In genomic region chr5:149335563-149336238, GRCm38 (mm10) we compare ENCODE assay signal across 8 mouse cellular contexts.
DNase-seq lines count a peak whose midpoint lies in the region; ATAC-seq lines count a peak whose summit lies in the region.

No protein-coding gene starts in this region.

- H3K4me2 ChIP-seq in limb, embryonic 11.5 days (ENCODE audit: low read depth, severe bottlenecking), result no peak overlapping the region
- no peak overlapping the region for H3K4me2 ChIP-seq in midbrain, embryonic 13.5 days (replicated peaks)

- H3K27ac ChIP-seq in limb, embryonic 11.5 days (replicated peaks; ENCODE audit: low read depth, low read length), result 0 out of 2 replicates have a peak overlapping the region, but pooled peaks have one; percentile 25
- no peak overlapping the region; the same call in 1 of the 2 replicates for H3K27ac ChIP-seq in midbrain, embryonic 13.5 days

- ATAC-seq in limb, embryonic 11.5 days (ENCODE audit: insufficient number of reproducible peaks, low FRiP score, low TSS enrichment, low read depth), result peak; percentile 71
- ATAC-seq in midbrain, embryonic 13.5 days, result peak; percentile 89

- H3K9me3 ChIP-seq in limb, embryonic 11.5 days (ENCODE audit: control insufficient read depth, low read length), result no peaks in the 10 kb centered on the region
- no peaks in the 10 kb centered on the region for H3K9me3 ChIP-seq in midbrain, embryonic 13.5 days

- no peak overlapping the region for H3K4me3 ChIP-seq in limb, embryonic 11.5 days (ENCODE audit: low read depth, low read length)
- no peak overlapping the region for H3K4me3 ChIP-seq in midbrain, embryonic 13.5 days (replicated peaks)

- peak; percentile 55 for DNase-seq in adrenal gland, adult 8-10 months
- peak; percentile 72 for DNase-seq in embryo, embryonic 11.5 days (ENCODE audit: low read depth, low spot score)
- peak; percentile 96 for DNase-seq in heart, adult 11 months
- peak; percentile 73 for DNase-seq in kidney, adult 11 months
- DNase-seq in limb, embryonic 11.5 days (ENCODE audit: low spot score), result peak; percentile 96
- peak; percentile 68 for DNase-seq in skeletal muscle tissue, adult 2 months (ENCODE audit: low read depth, low spot score)
- DNase-seq in yolk sac, embryonic 10.5 days (ENCODE audit: low spot score), result peak; percentile 79

- no peak overlapping the region for H3K9ac ChIP-seq in limb, embryonic 11.5 days (ENCODE audit: low read length)
- no peak overlapping the region for H3K9ac ChIP-seq in midbrain, embryonic 13.5 days (replicated peaks)

- H3K4me1 ChIP-seq in limb, embryonic 11.5 days (ENCODE audit: control insufficient read depth, insufficient read depth, low read length), result peaks cover 34% of the 10 kb centered on the region
- H3K4me1 ChIP-seq in midbrain, embryonic 13.5 days (replicated peaks), result peaks cover 14% of the 10 kb centered on the region; the same call in 1 of the 2 replicates

- WGBS in limb, embryonic 11.5 days, result 43% methylated on average over 21 of the region's 21 CpGs
- WGBS in midbrain, embryonic 13.5 days, result 45% methylated on average over 21 of the region's 21 CpGs

- H3K36me3 ChIP-seq in limb, embryonic 11.5 days (ENCODE audit: control insufficient read depth, insufficient read depth, low read length), result no peaks in the 10 kb centered on the region
- no peaks in the 10 kb centered on the region for H3K36me3 ChIP-seq in midbrain, embryonic 13.5 days

- no peaks in the 10 kb centered on the region for H3K27me3 ChIP-seq in limb, embryonic 11.5 days (ENCODE audit: control insufficient read depth, insufficient read depth, low read length)
- no peaks in the 10 kb centered on the region for H3K27me3 ChIP-seq in midbrain, embryonic 13.5 days
